Mouse (Mus musculus) Patski (cell line): Measurements from ENCODE around the gene 4930438A08Rik. TPM values are rescaled to one million over a fixed set of nuclear protein-coding genes. Genes with fewer than 3 reads are reported as not detected.
"Not testable (repeated sequence)": the region's sequence is repeated elsewhere in the genome, so short reads cannot be mapped to it uniquely, and the experiment has no call there.

Source experiments
- ATAC-seq: fragments of 100-300 bp; one replicate; pipeline ENCODE4 v1.8.0; 2021
- CTCF ChIA-PET: fragments of 350-600 bp; sonication (Branson Sonifier 250); formaldehyde crosslinking; loops from one replicate; lab custom pipeline; 2022; ENCODE audit warnings: inconsistent platforms; lab: Charles Lee
- POLR2A ChIA-PET: fragments of 350-600 bp; sonication (Branson Sonifier 250); formaldehyde crosslinking; loops from one replicate; lab custom pipeline; 2022; ENCODE audit warnings: antibody characterized with exemption, inconsistent platforms; lab: Charles Lee
- DNase-seq: peaks from one replicate; pipeline ENCODE4 v3.0.0-alpha.2; 2011; ENCODE audit warnings: low read depth, low spot score
- H3K27me3 ChIP-seq: fragments of 371-371 bp; one replicate; pipeline ENCODE4 v1.5.1; 2021
- CTCF ChIP-seq: fragments of 100-300 bp; IDR thresholded peaks from one replicate; pipeline ENCODE4 v1.5.1; 2021
- in situ Hi-C: fragments of 300-500 bp; cut with MboI; formaldehyde crosslinking; loops from 3 replicates; pipeline ENCODE4 v1.11.1; 2018; ENCODE audit warnings: low pct_unique_long_range_greater_than_20kb, mixed read lengths
- polyA plus RNA-seq: library from polyadenylated mRNA; unstranded; gene quantifications from one replicate; pipeline ENCODE4 v1.2.3, GENCODE M21; 2021

Gene 4930438A08Rik
- polyA plus RNA-seq = not detected

GRCm38 (mm10) chr11:58274572-58274971 is at the start of gene 4930438A08Rik:
TSS of gene 4930438A08Rik (plus strand) at chr11:58274799.
- in situ Hi-C loops = no loop called here
- ChIA-PET CTCF (no interaction called here), POLR2A (no interaction called here)
- DNase-seq (no peak), ATAC-seq (no peak)
- peaks cover 17% of the 10 kb centered on the region for H3K27me3 ChIP-seq
- TF ChIP-seq CTCF = no peak

- CTCF ChIA-PET = interaction anchor here (0.8 to 3.1 kb wide), 10 partner anchors 10 to 377 kb away, joined by 3 to 26 read pairs (median 5); partner anchors contain the start of genes Sh3bp5l and Zfp672
- H3K27me3 ChIP-seq, DNase-seq, ATAC-seq: not testable (repeated sequence)
- in situ Hi-C loops = loop anchor here (5.0 kb wide), 1 partner anchor 38 kb away; no protein-coding TSS in a partner anchor
- POLR2A ChIA-PET = interaction anchor here (0.7 kb wide), 1 partner anchor 46 kb away, joined by 6 read pairs; no protein-coding TSS in a partner anchor
These were observed 49.7 kb upstream of the 4930438A08Rik start for GRCm38 (mm10) chr11:58224872-58225271.

GRCm38 (mm10) chr11:58225655-58226054 is 48.9 kb upstream of the 4930438A08Rik start:
- DNase-seq (no peak), ATAC-seq (peak; percentile 71)
- ChIA-PET CTCF (interaction anchor here (0.7 to 3.1 kb wide), 10 partner anchors 11 to 376 kb away, joined by 3 to 26 read pairs (median 4); partner anchors contain the start of genes Sh3bp5l and Zfp672), POLR2A (no interaction called here)
- no peaks in the 10 kb centered on the region for H3K27me3 ChIP-seq
- peak; percentile 94 for TF ChIP-seq CTCF
- in situ Hi-C loops = no loop called here

GRCm38 (mm10) chr11:58226425-58226824 is 48.2 kb upstream of the 4930438A08Rik start:
- DNase-seq (no peak), ATAC-seq (no peak)
- ChIA-PET CTCF (no interaction called here), POLR2A (no interaction called here)
- in situ Hi-C loops = no loop called here
- TF ChIP-seq CTCF = no peak
- no peaks in the 10 kb centered on the region for H3K27me3 ChIP-seq

GRCm38 (mm10) chr11:58228021-58228420 is 46.6 kb upstream of the 4930438A08Rik start:
- H3K27me3 ChIP-seq, ATAC-seq, in situ Hi-C loops, CTCF ChIA-PET, DNase-seq, POLR2A ChIA-PET: not testable (repeated sequence)

GRCm38 (mm10) chr11:58230396-58230910 is 44.1 kb upstream of the 4930438A08Rik start:
- in situ Hi-C loops = no loop called here
- CTCF ChIA-PET = no interaction called here
- no peaks in the 10 kb centered on the region for H3K27me3 ChIP-seq
- POLR2A ChIA-PET = no interaction called here
- TF ChIP-seq CTCF = no peak
- DNase-seq = no peak
- no peak for ATAC-seq

GRCm38 (mm10) chr11:58231156-58231555 is 43.4 kb upstream of the 4930438A08Rik start:
- ChIA-PET CTCF (no interaction called here), POLR2A (no interaction called here)
- in situ Hi-C loops = no loop called here
- H3K27me3 ChIP-seq = no peaks in the 10 kb centered on the region
- ATAC-seq = no peak
- no peak for TF ChIP-seq CTCF
- no peak for DNase-seq

GRCm38 (mm10) chr11:58234551-58234950 is 40.0 kb upstream of the 4930438A08Rik start:
- ATAC-seq, H3K27me3 ChIP-seq, DNase-seq, POLR2A ChIA-PET, in situ Hi-C loops, CTCF ChIA-PET: not testable (repeated sequence)

GRCm38 (mm10) chr11:58235152-58235551 is 39.4 kb upstream of the 4930438A08Rik start:
- CTCF ChIA-PET = no interaction called here
- ATAC-seq = no peak

GRCm38 (mm10) chr11:58238840-58239791 is 35.5 kb upstream of the 4930438A08Rik start:
- in situ Hi-C loops = no loop called here
- TF ChIP-seq CTCF = no peak
- peaks cover 4% of the 10 kb centered on the region for H3K27me3 ChIP-seq
- POLR2A ChIA-PET = no interaction called here
- CTCF ChIA-PET = interaction anchor here (1.3 kb wide), 1 partner anchor 63 kb away, joined by 3 read pairs; no protein-coding TSS in a partner anchor
- DNase-seq = no peak
- ATAC-seq = no peak

More at GRCm38 (mm10) chr11:58235152-58235551, 39.4 kb upstream of the 4930438A08Rik start:
- POLR2A ChIA-PET = no interaction called here
- in situ Hi-C loops = no loop called here
- peak; percentile 70 for TF ChIP-seq CTCF
- no peaks in the 10 kb centered on the region for H3K27me3 ChIP-seq
- DNase-seq = no peak
